15 mouse cellular contexts compared by ENCODE assay signal in genomic region chr10:63689651-63690050, GRCm38 (mm10).
"Had no signal": no experiment of that assay in that cellular context is flagged by ENCODE, and none has a peak within 500 bp of the region (broad histone marks: within the 10 kb centered on the region; RNA-seq: fewer than 3 reads in every experiment).

No protein-coding gene starts in this region.

- H3K4me3 ChIP-seq: midbrain, embryonic 10.5 days; midbrain, embryonic 12.5 days; myocyte; neural tube, embryonic 13.5 days; stomach, embryonic 15.5 days had no signal

- H3K27me3 ChIP-seq: midbrain, embryonic 12.5 days; neural tube, embryonic 13.5 days; stomach, embryonic 15.5 days had no signal

- H3K27ac ChIP-seq: midbrain, embryonic 10.5 days; midbrain, embryonic 12.5 days; neural tube, embryonic 13.5 days; stomach, embryonic 15.5 days; stomach, postnatal 0 days had no signal

- H3K9ac ChIP-seq: lung, embryonic 14.5 days; midbrain, embryonic 12.5 days; neural tube, embryonic 13.5 days; stomach, embryonic 15.5 days had no signal

- H3K4me1 ChIP-seq: midbrain, embryonic 12.5 days; neural tube, embryonic 13.5 days; stomach, embryonic 15.5 days had no signal

- H3K4me2 ChIP-seq: lung, embryonic 14.5 days; midbrain, embryonic 12.5 days; neural tube, embryonic 13.5 days; stomach, embryonic 15.5 days had no signal

- H3K36me3 ChIP-seq: midbrain, embryonic 10.5 days; midbrain, embryonic 12.5 days; neural tube, embryonic 13.5 days; stomach, embryonic 15.5 days had no signal

- DNase-seq: lung, embryonic 14.5 days; lung, postnatal 10 days; lung, postnatal 4 days; midbrain, embryonic 14.5 days; right cerebral cortex, postnatal 14 days; thymus, adult 2 months; thymus, postnatal 25 days; thymus, postnatal 4 days had no signal

- ATAC-seq: midbrain, embryonic 16.5 days had no signal

- H3K9me3 ChIP-seq: midbrain, embryonic 10.5 days; midbrain, embryonic 12.5 days; neural tube, embryonic 13.5 days; stomach, embryonic 15.5 days had no signal
